Mouse (Mus musculus) lung, postnatal 10 days (tissue): ENCODE measurements around the gene Klrb1.

ENCODE experiments used
- DNase-seq: peaks from one replicate; pipeline ENCODE4 v3.0.0; 2021

Gene Klrb1

GRCm38 (mm10) chr6:128733908-128734679 lies 11.2 kb upstream of the Klrb1 start:
- DNase-seq, result no peak

- DNase-seq, result no peak
These were observed 9.2 kb upstream of the Klrb1 start for GRCm38 (mm10) chr6:128732032-128732431.

GRCm38 (mm10) chr6:128701691-128702090 lies 21.2 kb downstream of the Klrb1 start:
- DNase-seq, result no peak

GRCm38 (mm10) chr6:128679574-128679973 lies 43.3 kb downstream of the Klrb1 start:
- no peak for DNase-seq

- no peak for DNase-seq
These were observed 52.9 kb downstream of the Klrb1 start for GRCm38 (mm10) chr6:128669936-128670335.

- no peak for DNase-seq
These were observed 60.7 kb downstream of the Klrb1 start, which contains the start of gene Clec2h for GRCm38 (mm10) chr6:128662206-128662605. Gene Clec2h, plus strand, starts transcription at chr6:128662385.

- no peak for DNase-seq
These were observed 61.6 kb downstream of the Klrb1 start for GRCm38 (mm10) chr6:128661249-128661648.
